Mouse (Mus musculus) heart, adult 10 weeks (tissue): Measurements from ENCODE around the gene Lmf2. TPM values are rescaled to one million over a fixed set of nuclear protein-coding genes. Genes with fewer than 3 reads are reported as not detected.

Experiments
- polyA plus RNA-seq: library from polyadenylated mRNA; stranded (reverse); fragments of 350-450 nt; fragmentation: Illumina TruSeq; extraction: RNeasy Lipid Tissue Mini Kit (QIAGEN cat#74804); gene quantifications from one replicate; pipeline ENCODE4 v1.2.3, GENCODE M21; 2014; ENCODE audit warnings: low read depth, low replicate concordance

Lmf2 gene
- 25.2 TPM for polyA plus RNA-seq

GRCm38 (mm10) chr15:89355241-89356187, at the start of gene Lmf2, which contains the start of gene Ncaph2:
Lmf2 (minus strand) TSS chr15:89355659.
Ncaph2 (plus strand) TSS chr15:89355719.

GRCm38 (mm10) chr15:89384617-89385016, 29.2 kb upstream of the Lmf2 start, which contains the start of gene Klhdc7b:
Klhdc7b (plus strand) TSS chr15:89384917.

GRCm38 (mm10) chr15:89378831-89379401, 23.5 kb upstream of the Lmf2 start, which contains the start of gene Odf3b:
Odf3b (minus strand) TSS chr15:89379282.

GRCm38 (mm10) chr15:89376957-89377356, 21.5 kb upstream of the Lmf2 start, which contains the start of gene Tymp:
Tymp (minus strand) TSS chr15:89377039.

GRCm38 (mm10) chr15:89373762-89374248, 18.3 kb upstream of the Lmf2 start, which contains the start of gene Sco2:
Sco2 (minus strand) TSS chr15:89373846.

GRCm38 (mm10) chr15:89334271-89334670, 21.2 kb downstream of the Lmf2 start, which contains the start of gene Miox:
Miox (plus strand) TSS chr15:89334398.

GRCm38 (mm10) chr15:89322670-89323522, 32.6 kb downstream of the Lmf2 start, which contains the start of gene Adm2:
Adm2 (plus strand) TSS chr15:89322720.

GRCm38 (mm10) chr15:89315190-89315731, 40.2 kb downstream of the Lmf2 start, which contains the start of gene Sbf1:
Sbf1 (minus strand) TSS chr15:89315311.

Other genes starting within 250 kb of the Lmf2 start
- 9.0 TPM for gene Tubgcp6, start 232.5 kb downstream of the Lmf2 start, polyA plus RNA-seq
- gene Hdac10, start 227.0 kb downstream of the Lmf2 start, polyA plus RNA-seq, result 12.0 TPM
- 34.4 TPM for gene Mapk12, start 215.0 kb downstream of the Lmf2 start, polyA plus RNA-seq
- gene Mapk11, start 206.0 kb downstream of the Lmf2 start, polyA plus RNA-seq, result 3.5 TPM
- gene Plxnb2, start 174.9 kb downstream of the Lmf2 start, polyA plus RNA-seq, result 81.6 TPM
- 16.5 TPM for gene Dennd6b, start 159.2 kb downstream of the Lmf2 start, polyA plus RNA-seq
- gene Ppp6r2, start 144.1 kb downstream of the Lmf2 start, polyA plus RNA-seq, result 49.4 TPM
- gene Sbf1, start 40.3 kb downstream of the Lmf2 start, polyA plus RNA-seq, result 45.0 TPM
- gene Adm2, start 32.9 kb downstream of the Lmf2 start, polyA plus RNA-seq, result not detected
- not detected for gene Miox, start 21.3 kb downstream of the Lmf2 start, polyA plus RNA-seq
- 46.5 TPM for gene Ncaph2, start 60 bp upstream of the Lmf2 start, polyA plus RNA-seq
- gene Sco2, start 18.2 kb upstream of the Lmf2 start, polyA plus RNA-seq, result 23.0 TPM
- gene Tymp, start 21.4 kb upstream of the Lmf2 start, polyA plus RNA-seq, result 0.86 TPM
- gene Odf3b, start 23.6 kb upstream of the Lmf2 start, polyA plus RNA-seq, result 2.5 TPM
- not detected for gene Klhdc7b, start 29.3 kb upstream of the Lmf2 start, polyA plus RNA-seq
- not detected for gene Syce3, start 54.8 kb upstream of the Lmf2 start, polyA plus RNA-seq
- 568 TPM for gene Cpt1b, start 70.2 kb upstream of the Lmf2 start, polyA plus RNA-seq
- gene C730034F03Rik, start 73.9 kb upstream of the Lmf2 start, polyA plus RNA-seq, result 1.8 TPM
- gene Gm44502, start 74.0 kb upstream of the Lmf2 start, polyA plus RNA-seq, result 1.3 TPM
- gene Chkb, start 74.2 kb upstream of the Lmf2 start, polyA plus RNA-seq, result 106 TPM
- gene Mapk8ip2, start 98.3 kb upstream of the Lmf2 start, polyA plus RNA-seq, result 0.10 TPM
- 13.2 TPM for gene Arsa, start 121.8 kb upstream of the Lmf2 start, polyA plus RNA-seq
- 24.1 TPM for gene Shank3, start 144.0 kb upstream of the Lmf2 start, polyA plus RNA-seq
- gene Acr, start 212.7 kb upstream of the Lmf2 start, polyA plus RNA-seq, result not detected
- gene Rabl2, start 236.3 kb upstream of the Lmf2 start, polyA plus RNA-seq, result 6.0 TPM